Mouse (Mus musculus) spleen, adult 2 months (tissue): ENCODE data around the gene Fam131a.

Source experiments
- CTCF ChIP-seq: fragments of 200-500 bp; IDR thresholded peaks from 2 replicates; pipeline ENCODE4 v1.5.1; 2011; ENCODE audit warnings: mild to moderate bottlenecking, inconsistent platforms; ENCODE audit not compliant: insufficient read depth, insufficient read length, insufficient replicate concordance; ENCODE audit errors: extremely low read depth
- POLR2A ChIP-seq: fragments of 200-500 bp; IDR thresholded peaks from 2 replicates; pipeline ENCODE4 v1.6.1; 2011; ENCODE audit warnings: low read depth, low read length, inconsistent platforms

DNA sequence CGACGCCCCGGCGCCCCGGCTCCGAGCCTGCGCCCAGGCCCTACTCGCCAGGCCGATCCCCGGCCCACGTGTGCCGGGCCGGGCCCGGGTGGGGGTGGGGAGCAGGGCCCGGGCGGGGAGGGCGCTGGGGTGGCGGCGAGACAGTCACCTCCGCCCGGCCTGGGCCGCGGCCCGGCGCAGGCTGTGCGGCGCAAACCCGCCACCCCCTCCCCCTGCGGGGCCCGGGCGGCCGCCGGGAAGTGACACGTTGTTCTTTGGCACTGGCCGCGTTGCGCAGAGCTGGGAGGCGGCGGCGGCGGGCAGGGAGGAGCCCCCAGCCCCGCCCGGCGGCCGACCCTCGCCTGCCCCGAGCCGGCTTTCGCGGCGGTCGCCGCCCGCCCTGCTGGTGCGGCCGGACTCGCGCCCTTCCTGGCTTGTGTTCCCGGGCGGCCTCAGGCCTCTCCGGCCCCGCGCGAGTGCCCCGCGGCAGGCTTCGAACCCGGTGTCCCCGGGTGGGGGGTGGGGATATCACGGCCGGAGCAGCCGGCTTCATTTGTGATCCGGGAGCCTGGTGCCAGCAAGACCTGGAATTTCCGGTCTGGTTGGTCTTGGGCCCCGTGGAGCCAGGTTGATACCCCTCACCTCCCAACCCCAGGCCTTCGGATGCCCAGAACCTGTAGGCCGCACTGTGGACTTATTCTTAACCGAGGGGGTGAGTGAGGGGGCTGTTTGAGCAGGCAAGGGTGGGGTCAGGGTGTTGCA, 19.9 kb upstream of the Fam131a start:
- TF ChIP-seq CTCF: no peak
- no peak for TF ChIP-seq POLR2A
